Comparison of ENCODE assay signal across 8 mouse cellular contexts in genomic region chr17:22423952-22424617, GRCm38 (mm10). TPM values are rescaled to one million over a fixed set of nuclear protein-coding genes. Genes with fewer than 3 reads are reported as not detected.
DNase-seq lines count a peak whose midpoint lies in the region; ATAC-seq and TF ChIP-seq lines count a peak whose summit lies in the region.

TSS of gene Zfp946 (plus strand) at chr17:22424222.

- H3K9me3 ChIP-seq in lung, embryonic 14.5 days (ENCODE audit: low read depth, low read length), result no peaks in the 10 kb centered on the region

- peak within 1 kb of the TSS; percentile 64 for H3K9ac ChIP-seq in lung, embryonic 14.5 days

- peak; percentile 88 for ATAC-seq in frontal cortex, adult (ENCODE audit: low TSS enrichment)
- peak; percentile 88 to 91 for ATAC-seq in hematopoietic stem cell, adult 5-6 weeks (replicated peaks in 1 of 2; ENCODE audit: insufficient read depth in 1 of 2, low FRiP score in 2 of 2, low TSS enrichment in 1 of 2, low read depth in 1 of 2, poor library complexity in 2 of 2, severe bottlenecking in 2 of 2)
- peak; percentile 98 for ATAC-seq in lung, embryonic 14.5 days (ENCODE audit: insufficient read depth)
- ATAC-seq in neutrophil, adult 5-6 weeks (ENCODE audit: extremely low read depth, insufficient number of reproducible peaks, low FRiP score, poor library complexity, severe bottlenecking), result peak; percentile 65

- H3K27me3 ChIP-seq in lung, embryonic 14.5 days (ENCODE audit: insufficient read depth, low read length), result no peaks in the 10 kb centered on the region

- peak; percentile 89 for DNase-seq in Muller cell, postnatal 12 days (ENCODE audit: inconsistent ontology term)
- peak; percentile 81 for DNase-seq in cerebellum, adult 9-10 months
- peak; percentile 46 to 57 for DNase-seq in layer of hippocampus, adult 8-10 months (ENCODE audit: low spot score in 2 of 2)
- DNase-seq in lung, embryonic 14.5 days, result peak; percentile 91
- peak; percentile 83 for DNase-seq in testis, postnatal 14 days (ENCODE audit: low spot score)

- H3K4me1 ChIP-seq in lung, embryonic 14.5 days (ENCODE audit: insufficient read depth), result no peaks in the 10 kb centered on the region

- H3K4me3 ChIP-seq in lung, embryonic 14.5 days (ENCODE audit: low read depth, low read length), result peak within 1 kb of the TSS; percentile 51

- peak within 1 kb of the TSS; percentile 86 for H3K27ac ChIP-seq in lung, embryonic 14.5 days (ENCODE audit: low read depth)

- WGBS in lung, embryonic 14.5 days, result under 1% methylated on average over 29 of the region's 29 CpGs

- H3K36me3 ChIP-seq in lung, embryonic 14.5 days (ENCODE audit: insufficient read depth), result no peaks in the 10 kb centered on the region

- TF ChIP-seq CTCF in lung, embryonic 14.5 days (IDR thresholded peaks at IDR 0.05; ENCODE audit: low read depth), result no peak

- peak within 1 kb of the TSS; percentile 68 for H3K4me2 ChIP-seq in lung, embryonic 14.5 days

RNA-seq across cellular contexts. Expression of gene Zfp946, which starts in this region (rescaled TPM):
- total RNA-seq in hematopoietic stem cell, adult 5-6 weeks (2017), result 10.2 and 11.7 TPM in 2 replicates
- total RNA-seq in layer of hippocampus, adult 8-10 months (2022), result 10 to 100 TPM; 12.0 to 18.0 (median 12.8) TPM
- polyA plus RNA-seq in lung, embryonic 14.5 days (2014; fragmentation: Nextera tagmentation; extraction: Ambion mirVana), result 15.3 and 16.1 TPM in 2 replicates
- total RNA-seq in neutrophil, adult 5-6 weeks (2017), result 6.2 and 8.6 TPM in 2 replicates

Comparison
In these comparisons a context has a peak if more than half of its experiments do, and no peak if none do; other contexts are left out.
1. Peak in every context shown above with its lines: DNase-seq, ATAC-seq, H3K4me3 ChIP-seq and H3K27ac ChIP-seq.